Mouse (Mus musculus) midbrain, embryonic 11.5 days (tissue): ENCODE measurements around the gene Metrn. TPM values are rescaled to one million over a fixed set of nuclear protein-coding genes. Genes with fewer than 3 reads are reported as not detected.

ENCODE experiments used
- microRNA-seq: library from miRNA; unstranded; fragments of <30 nt; microRNA quantifications from one replicate; pipeline ENCODE4, GENCODE M21; 2017
- polyA plus RNA-seq: library from polyadenylated mRNA; unstranded; fragments of >200 nt; fragmentation: Nextera tagmentation; extraction: Ambion mirVana; gene quantifications from 2 replicates; pipeline ENCODE4 v1.2.1, GENCODE M21; 2014

Gene Metrn
- polyA plus RNA-seq, 1 experiment from 2014 or later: 32.1 TPM

Small RNA genes lying within 50 kb of the gene (microRNA-seq; reads per million reads assigned to microRNA genes)
- gene Gm25083 (not detected), gene Mir3082 (0.57 reads per million), gene Mir6966 (not detected)

Other genes with a start within 250 kb of the Metrn start
- 2.0 and 2.1 TPM in 2 replicates for gene Sox8, start 226.4 kb downstream of the Metrn start, polyA plus RNA-seq
- 19.2 and 20.6 TPM in 2 replicates for gene Lmf1, start 218.1 kb downstream of the Metrn start, polyA plus RNA-seq
- 0.77 and 1.3 TPM in 2 replicates for gene Gng13, start 80.0 kb downstream of the Metrn start, polyA plus RNA-seq
- gene Chtf18, start 69.7 kb downstream of the Metrn start, polyA plus RNA-seq: 15.0 and 17.3 TPM in 2 replicates
- gene Rpusd1, start 69.5 kb downstream of the Metrn start, polyA plus RNA-seq: 16.0 and 19.8 TPM in 2 replicates
- gene Mslnl, start 61.1 kb downstream of the Metrn start, polyA plus RNA-seq: not detected in 2 replicates
- not detected in 2 replicates for gene Msln, start 42.8 kb downstream of the Metrn start, polyA plus RNA-seq
- gene Narfl, start 23.4 kb downstream of the Metrn start, polyA plus RNA-seq: 22.2 and 23.4 TPM in 2 replicates
- 76.4 and 77.1 TPM in 2 replicates for gene Haghl, start 11.5 kb downstream of the Metrn start, polyA plus RNA-seq
- 0.11 and 0.34 TPM in 2 replicates for gene Ccdc78, start 10.6 kb downstream of the Metrn start, polyA plus RNA-seq
- gene Fam173a, start 4.2 kb downstream of the Metrn start, polyA plus RNA-seq: 69.1 and 71.4 TPM in 2 replicates
- not detected in 2 replicates for gene AC134908.4, start 1.5 kb downstream of the Metrn start, polyA plus RNA-seq
- gene Fbxl16, start 11.9 kb upstream of the Metrn start, polyA plus RNA-seq: 11.2 and 12.0 TPM in 2 replicates
- 23.7 and 27.4 TPM in 2 replicates for gene Wdr24, start 26.5 kb upstream of the Metrn start, polyA plus RNA-seq
- 50.3 and 54.1 TPM in 2 replicates for gene Jmjd8, start 31.7 kb upstream of the Metrn start, polyA plus RNA-seq
- 280 and 296 TPM in 2 replicates for gene Stub1, start 36.3 kb upstream of the Metrn start, polyA plus RNA-seq
- gene Rhbdl1, start 40.2 kb upstream of the Metrn start, polyA plus RNA-seq: 2.3 and 3.2 TPM in 2 replicates
- 0.63 and 1.2 TPM in 2 replicates for gene Gm20683, start 44.6 kb upstream of the Metrn start, polyA plus RNA-seq
- 7.0 and 8.7 TPM in 2 replicates for gene Rhot2, start 47.7 kb upstream of the Metrn start, polyA plus RNA-seq
- 15.7 and 17.8 TPM in 2 replicates for gene Wdr90, start 64.4 kb upstream of the Metrn start, polyA plus RNA-seq
- 6.1 and 7.0 TPM in 2 replicates for gene Mcrip2, start 71.6 kb upstream of the Metrn start, polyA plus RNA-seq
- gene Mettl26, start 77.9 kb upstream of the Metrn start, polyA plus RNA-seq: 57.1 and 60.1 TPM in 2 replicates
- gene Wfikkn1, start 83.7 kb upstream of the Metrn start, polyA plus RNA-seq: 0.91 and 1.1 TPM in 2 replicates
- gene Rab40c, start 122.6 kb upstream of the Metrn start, polyA plus RNA-seq: 15.0 and 15.9 TPM in 2 replicates
- 47.2 and 50.9 TPM in 2 replicates for gene Pigq, start 147.8 kb upstream of the Metrn start, polyA plus RNA-seq
- 0.37 TPM in 1 of 2 replicates, not detected in the other for gene Nhlrc4, start 147.8 kb upstream of the Metrn start, polyA plus RNA-seq
- gene A930017K11Rik, start 155.4 kb upstream of the Metrn start, polyA plus RNA-seq: not detected in 2 replicates
- gene Capn15, start 188.7 kb upstream of the Metrn start, polyA plus RNA-seq: 19.0 and 21.5 TPM in 2 replicates